Mouse (Mus musculus): Measurements from ENCODE around the gene Cdhr4.

DNA sequence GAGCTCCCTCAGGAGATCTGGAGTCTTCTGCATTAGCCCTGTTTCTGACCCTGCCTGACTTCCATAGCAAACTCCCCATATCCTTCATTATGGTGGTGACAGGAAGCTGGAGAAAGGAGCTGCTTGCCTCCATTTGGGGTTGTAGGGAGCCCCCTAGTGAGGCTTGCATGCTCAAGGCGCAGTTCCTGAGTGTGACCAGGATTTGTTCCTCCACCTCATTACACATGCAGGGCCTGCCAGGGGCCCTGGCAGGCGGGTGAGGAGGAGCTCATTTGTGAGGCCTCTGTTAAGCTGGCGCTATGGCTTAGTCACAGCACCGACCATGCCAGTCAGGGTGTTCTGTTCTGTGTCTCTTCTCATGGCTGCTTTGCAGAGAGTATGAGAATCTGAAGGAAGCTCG lies 30.4 kb upstream of the Cdhr4 start:
- TF ChIP-seq POLR2A (IDR thresholded peaks at IDR 0.05; ENCODE audit: extremely low read depth, insufficient read depth, low read length) (no peak), CTCF (IDR thresholded peaks at IDR 0.05; ENCODE audit: extremely low read depth, insufficient read depth, low read length) (peak; percentile 66)
